Mouse (Mus musculus): Measurements from ENCODE around the gene Stk25.
"Not testable (repeated sequence)": the region's sequence is repeated elsewhere in the genome, so short reads cannot be mapped to it uniquely, and the experiment has no call there.

The Stk25 gene

GRCm38 (mm10) chr1:93658559-93658958 lies at the start of gene Stk25:
Stk25 (minus strand) TSS chr1:93658659.
- DNase-seq (ENCODE audit: low read depth): not testable (repeated sequence)

GRCm38 (mm10) chr1:93705389-93705788 lies 46.9 kb upstream of the Stk25 start:
- no peak for DNase-seq (ENCODE audit: low read depth)

GRCm38 (mm10) chr1:93704341-93704740 lies 45.9 kb upstream of the Stk25 start:
- no peak for DNase-seq (ENCODE audit: low read depth)

- no peak for DNase-seq (ENCODE audit: low read depth)
Measured at GRCm38 (mm10) chr1:93703472-93704048, 45.1 kb upstream of the Stk25 start.

GRCm38 (mm10) chr1:93702106-93702505 lies 43.6 kb upstream of the Stk25 start:
- DNase-seq (ENCODE audit: low read depth): no peak

GRCm38 (mm10) chr1:93699159-93699558 lies 40.7 kb upstream of the Stk25 start:
- no peak for DNase-seq (ENCODE audit: low read depth)

- no peak for DNase-seq (ENCODE audit: low read depth)
Measured at GRCm38 (mm10) chr1:93697317-93697716, 38.9 kb upstream of the Stk25 start.

- no peak for DNase-seq (ENCODE audit: low read depth)
Measured at GRCm38 (mm10) chr1:93694966-93695365, 36.5 kb upstream of the Stk25 start.

- no peak for DNase-seq (ENCODE audit: low read depth)
Measured at GRCm38 (mm10) chr1:93693943-93694342, 35.5 kb upstream of the Stk25 start.

- no peak for DNase-seq (ENCODE audit: low read depth)
Measured at GRCm38 (mm10) chr1:93693502-93693901, 35.0 kb upstream of the Stk25 start.

GRCm38 (mm10) chr1:93692773-93693172 lies 34.3 kb upstream of the Stk25 start:
- no peak for DNase-seq (ENCODE audit: low read depth)

- DNase-seq (ENCODE audit: low read depth): no peak
Measured at GRCm38 (mm10) chr1:93691786-93692357, 33.4 kb upstream of the Stk25 start.

- no peak for DNase-seq (ENCODE audit: low read depth)
Measured at GRCm38 (mm10) chr1:93691106-93691505, 32.6 kb upstream of the Stk25 start.

GRCm38 (mm10) chr1:93689901-93690496 lies 31.5 kb upstream of the Stk25 start:
- DNase-seq (ENCODE audit: low read depth): no peak

- no peak for DNase-seq (ENCODE audit: low read depth)
Measured at GRCm38 (mm10) chr1:93688154-93688553, 29.7 kb upstream of the Stk25 start.

GRCm38 (mm10) chr1:93686961-93687320 lies 28.5 kb upstream of the Stk25 start:
- DNase-seq (ENCODE audit: low read depth): no peak

- DNase-seq (ENCODE audit: low read depth): no peak
Measured at GRCm38 (mm10) chr1:93686245-93686960, 27.9 kb upstream of the Stk25 start.

- DNase-seq (ENCODE audit: low read depth): no peak
Measured at GRCm38 (mm10) chr1:93685401-93686244, 27.2 kb upstream of the Stk25 start, which contains the start of gene Bok. Bok (plus strand) TSS chr1:93685660.

GRCm38 (mm10) chr1:93679889-93680568 lies 21.6 kb upstream of the Stk25 start:
- no peak for DNase-seq (ENCODE audit: low read depth)

GRCm38 (mm10) chr1:93678386-93678785 lies 19.9 kb upstream of the Stk25 start:
- no peak for DNase-seq (ENCODE audit: low read depth)

- DNase-seq (ENCODE audit: low read depth): no peak
Measured at GRCm38 (mm10) chr1:93672682-93673081, 14.2 kb upstream of the Stk25 start.

GRCm38 (mm10) chr1:93669941-93670340 lies 11.5 kb upstream of the Stk25 start:
- DNase-seq (ENCODE audit: low read depth): no peak

All from c-Kit-positive CD71-positive TER-119-negative erythroid progenitor cells, embryonic 14.5 days (primary cell).